Mouse (Mus musculus) megakaryocyte, embryonic 14.5 days (primary cell): Measurements from ENCODE around the gene Lrrc66. TPM values are rescaled to one million over a fixed set of nuclear protein-coding genes. Genes with fewer than 3 reads are reported as not detected.

Source experiments
- H3K27me3 ChIP-seq: replicated peaks from 2 replicates; pipeline ENCODE3; 2012; ENCODE audit warnings: inconsistent platforms
- H3K36me3 ChIP-seq: replicated peaks from 2 replicates; pipeline ENCODE3; 2012; ENCODE audit warnings: low read length, inconsistent platforms, mixed read lengths
- H3K4me1 ChIP-seq: 2 replicates; pipeline ENCODE4 v1.6.1; 2012; ENCODE audit warnings: inconsistent platforms
- H3K4me3 ChIP-seq: replicated peaks from 2 replicates; pipeline ENCODE3; 2012; ENCODE audit warnings: moderate library complexity, mild to moderate bottlenecking, inconsistent platforms
- H3K9me3 ChIP-seq: 2 replicates; pipeline ENCODE4 v1.6.1; 2012; ENCODE audit warnings: inconsistent platforms
- FLI1 ChIP-seq: IDR thresholded peaks from 2 replicates; pipeline ENCODE4 v1.6.1; 2012; ENCODE audit warnings: low read length, inconsistent platforms, mixed read lengths
- GATA1 ChIP-seq: IDR thresholded peaks from 3 replicates; pipeline ENCODE4 v1.6.1; 2012; ENCODE audit warnings: mixed read lengths, low read length, inconsistent platforms, borderline replicate concordance
- polyA plus RNA-seq: library from polyadenylated mRNA; stranded (reverse); fragments of >175 nt; gene quantifications from 2 replicates; pipeline ENCODE4 v1.2.3, GENCODE M21; 2012; ENCODE audit warnings: low replicate concordance; ENCODE audit not compliant: insufficient read depth

Lrrc66 gene
- 0.13 TPM in 1 of 2 replicates, not detected in the other for polyA plus RNA-seq

GRCm38 (mm10) chr5:73632291-73632690 is at the start of gene Lrrc66:
TSS of gene Lrrc66 (minus strand) at chr5:73632526.
- Histone ChIP-seq H3K36me3 (peaks cover 22% of the 10 kb centered on the region), H3K27me3 (peaks cover 2% of the 10 kb centered on the region), H3K4me3 (no peak within 1 kb of the TSS)

GRCm38 (mm10) chr5:73676626-73677025 is 44.3 kb upstream of the Lrrc66 start:
- Histone ChIP-seq H3K4me1 (no peaks in the 10 kb centered on the region), H3K9me3 (no peaks in the 10 kb centered on the region), H3K27me3 (peaks cover 12% of the 10 kb centered on the region), H3K4me3 (no peak overlapping the region), H3K36me3 (no peaks in the 10 kb centered on the region)
- TF ChIP-seq GATA1 (no peak), FLI1 (no peak)

More at GRCm38 (mm10) chr5:73632291-73632690, at the start of gene Lrrc66:
- TF ChIP-seq FLI1 = no peak
- no peak for TF ChIP-seq GATA1
- H3K9me3 ChIP-seq = no peaks in the 10 kb centered on the region
- peaks cover 34% of the 10 kb centered on the region for H3K4me1 ChIP-seq

- Histone ChIP-seq H3K27me3 (peaks cover 9% of the 10 kb centered on the region), H3K4me3 (no peak overlapping the region), H3K9me3 (no peaks in the 10 kb centered on the region), H3K4me1 (no peaks in the 10 kb centered on the region), H3K36me3 (no peaks in the 10 kb centered on the region)
- no peak for TF ChIP-seq GATA1
- no peak for TF ChIP-seq FLI1
These were observed 43.3 kb upstream of the Lrrc66 start for GRCm38 (mm10) chr5:73675604-73676003.

- H3K9me3 ChIP-seq = no peaks in the 10 kb centered on the region
- H3K4me1 ChIP-seq = no peaks in the 10 kb centered on the region
- no peaks in the 10 kb centered on the region for H3K36me3 ChIP-seq
- H3K4me3 ChIP-seq = no peak overlapping the region
- H3K27me3 ChIP-seq = peaks cover 19% of the 10 kb centered on the region
- TF ChIP-seq FLI1 (no peak), GATA1 (no peak)
These were observed 37.1 kb upstream of the Lrrc66 start for GRCm38 (mm10) chr5:73669386-73669785.

GRCm38 (mm10) chr5:73667877-73668276 is 35.6 kb upstream of the Lrrc66 start:
- H3K4me1 ChIP-seq = no peaks in the 10 kb centered on the region
- no peaks in the 10 kb centered on the region for H3K36me3 ChIP-seq
- H3K9me3 ChIP-seq = no peaks in the 10 kb centered on the region
- peaks cover 23% of the 10 kb centered on the region for H3K27me3 ChIP-seq
- H3K4me3 ChIP-seq = no peak overlapping the region
- TF ChIP-seq FLI1 = no peak
- no peak for TF ChIP-seq GATA1

GRCm38 (mm10) chr5:73666695-73667094 is 34.4 kb upstream of the Lrrc66 start:
- no peak for TF ChIP-seq GATA1
- no peak for TF ChIP-seq FLI1
- no peaks in the 10 kb centered on the region for H3K9me3 ChIP-seq
- H3K27me3 ChIP-seq = peaks cover 26% of the 10 kb centered on the region
- H3K4me1 ChIP-seq = no peaks in the 10 kb centered on the region
- no peaks in the 10 kb centered on the region for H3K36me3 ChIP-seq
- H3K4me3 ChIP-seq = no peak overlapping the region

GRCm38 (mm10) chr5:73651855-73652201 is 19.5 kb upstream of the Lrrc66 start:
- peaks cover 70% of the 10 kb centered on the region for H3K27me3 ChIP-seq

GRCm38 (mm10) chr5:73651061-73651854 is 18.9 kb upstream of the Lrrc66 start, which contains the start of gene Spata18:
TSS of gene Spata18 (plus strand) at chr5:73651379.
- H3K4me3 ChIP-seq = peak within 1 kb of the TSS; percentile 92
- no peaks in the 10 kb centered on the region for H3K9me3 ChIP-seq
- H3K4me1 ChIP-seq = peaks cover 56% of the 10 kb centered on the region
- TF ChIP-seq GATA1 (no peak), FLI1 (no peak)
- H3K36me3 ChIP-seq = no peaks in the 10 kb centered on the region
- peaks cover 73% of the 10 kb centered on the region for H3K27me3 ChIP-seq

More at GRCm38 (mm10) chr5:73651855-73652201, 19.5 kb upstream of the Lrrc66 start:
- TF ChIP-seq FLI1 = no peak
- TF ChIP-seq GATA1 = no peak
- peak overlapping the region; percentile 92 for H3K4me3 ChIP-seq
- peaks cover 50% of the 10 kb centered on the region for H3K4me1 ChIP-seq
- H3K9me3 ChIP-seq = no peaks in the 10 kb centered on the region
- no peaks in the 10 kb centered on the region for H3K36me3 ChIP-seq

- H3K27me3 ChIP-seq = peaks cover 74% of the 10 kb centered on the region
- peak overlapping the region; percentile 92 for H3K4me3 ChIP-seq
- no peaks in the 10 kb centered on the region for H3K9me3 ChIP-seq
- H3K4me1 ChIP-seq = peaks cover 59% of the 10 kb centered on the region
- no peaks in the 10 kb centered on the region for H3K36me3 ChIP-seq
- no peak for TF ChIP-seq FLI1
- TF ChIP-seq GATA1 = no peak
These were observed 18.1 kb upstream of the Lrrc66 start for GRCm38 (mm10) chr5:73650365-73650964.
